Mouse (Mus musculus) small intestine, adult 2 months (tissue): ENCODE results near the gene Arpp21.

ENCODE experiments used
- CTCF ChIP-seq: fragments of 200-500 bp; IDR thresholded peaks from 2 replicates; pipeline ENCODE4 v1.5.1; 2012; ENCODE audit warnings: low read depth, mild to moderate bottlenecking, control low read depth, inconsistent platforms, low read length, moderate library complexity, mixed read lengths; ENCODE audit not compliant: insufficient replicate concordance, insufficient read length; ENCODE audit errors: extremely low read depth
- POLR2A ChIP-seq: fragments of 200-500 bp; IDR thresholded peaks from 2 replicates; pipeline ENCODE4 v1.6.1; 2012; ENCODE audit warnings: low read depth, mild to moderate bottlenecking, control low read depth, inconsistent platforms, low read length, moderate library complexity

DNA sequence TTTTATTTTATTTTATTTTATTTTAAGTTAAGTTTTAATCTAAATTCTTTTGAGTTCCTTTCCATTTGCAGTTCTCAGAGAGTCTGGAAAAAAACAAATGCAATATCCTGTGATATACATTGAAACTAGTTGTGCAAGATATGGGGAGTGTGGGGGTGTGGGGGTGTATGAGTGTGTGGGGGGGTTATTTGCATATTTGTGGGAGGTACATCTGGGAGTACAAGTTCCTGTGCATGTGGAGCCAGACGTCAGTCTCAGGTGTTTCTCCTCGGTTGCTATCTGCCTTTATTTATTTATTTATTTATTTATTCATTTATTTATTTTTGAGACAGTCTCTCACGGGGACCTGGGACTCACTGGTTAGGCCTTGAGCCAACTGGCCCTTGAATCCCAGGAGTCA is 53.0 kb downstream of the Arpp21 start:
- TF ChIP-seq POLR2A = no peak
- no peak for TF ChIP-seq CTCF
